Mouse (Mus musculus): ENCODE data around the gene Rpl7l1.

DNA sequence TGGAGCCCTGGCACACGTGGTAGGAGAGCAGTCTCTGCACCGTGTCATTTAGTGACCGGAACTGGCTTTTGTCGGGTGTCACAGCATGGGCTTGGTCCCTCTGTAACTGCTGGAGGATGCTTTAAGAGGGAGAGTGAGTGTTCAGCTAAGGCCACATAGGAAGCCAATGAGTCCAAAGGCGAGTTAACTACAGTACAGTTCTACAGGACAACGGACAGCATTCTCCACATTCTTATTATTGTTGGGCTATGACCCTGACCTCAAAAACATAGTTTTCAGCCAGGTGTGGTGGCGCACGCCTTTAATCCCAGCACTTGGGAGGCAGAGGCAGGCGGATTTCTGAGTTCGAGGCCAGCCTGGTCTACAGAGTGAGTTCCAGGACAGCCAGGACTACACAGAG is 25.9 kb upstream of the Rpl7l1 start:
- TF ChIP-seq CTCF (IDR thresholded peaks at IDR 0.05; ENCODE audit: low read depth, low read length) (no peak), POLR2A (IDR thresholded peaks at IDR 0.05; ENCODE audit: extremely low read depth, insufficient read depth, low read length) (no peak)
